Mouse (Mus musculus) heart, embryonic 13.5 days (tissue): ENCODE data around the gene Gm11213. TPM values are rescaled to one million over a fixed set of nuclear protein-coding genes. Genes with fewer than 3 reads are reported as not detected.

ENCODE experiments used
- ATAC-seq: fragments of 200-750 bp; cut with Nextera tagmentation; 2 replicates; pipeline ENCODE4 v1.8.0; 2017; ENCODE audit warnings: moderate TSS enrichment; ENCODE audit not compliant: insufficient number of reproducible peaks, low FRiP score, low TSS enrichment; ENCODE audit errors: extremely low read depth
- H3K27ac ChIP-seq: fragments of 300-500 bp; sonication (generic); replicated peaks from 2 replicates; pipeline ENCODE4 v1.5.1; 2015; ENCODE audit warnings: moderate library complexity, mild to moderate bottlenecking, inconsistent platforms
- H3K27me3 ChIP-seq: fragments of 300-500 bp; sonication (generic); replicated peaks from 2 replicates; pipeline ENCODE4 v1.6.1; 2015; ENCODE audit warnings: mild to moderate bottlenecking, inconsistent platforms
- H3K36me3 ChIP-seq: fragments of 300-500 bp; sonication (generic); 2 replicates; pipeline ENCODE4 v1.6.1; 2015; ENCODE audit warnings: mild to moderate bottlenecking, inconsistent platforms
- H3K4me1 ChIP-seq: fragments of 300-500 bp; sonication (generic); 2 replicates; pipeline ENCODE4 v1.6.1; 2015; ENCODE audit warnings: inconsistent platforms
- H3K4me2 ChIP-seq: fragments of 300-500 bp; sonication (generic); 2 replicates; pipeline ENCODE4 v1.6.1; 2015; ENCODE audit warnings: inconsistent platforms, mild to moderate bottlenecking, moderate library complexity
- H3K4me3 ChIP-seq: fragments of 300-500 bp; sonication (generic); 2 replicates; pipeline ENCODE4 v1.5.1; 2015; ENCODE audit warnings: moderate library complexity, mild to moderate bottlenecking, inconsistent platforms
- H3K9ac ChIP-seq: fragments of 300-500 bp; sonication (generic); 2 replicates; pipeline ENCODE4 v1.6.1; 2015; ENCODE audit warnings: inconsistent platforms, mild to moderate bottlenecking, moderate library complexity
- H3K9me3 ChIP-seq: fragments of 300-500 bp; sonication (generic); 2 replicates; pipeline ENCODE4 v1.6.1; 2016; ENCODE audit warnings: inconsistent platforms
- WGBS: fragments of 180-500 bp; shearing (Covaris S2); methylation state at CpG from one replicate; pipeline ENCODE4 v1.1.7; 2015; ENCODE audit warnings: mixed read lengths; 5-methylcytosine and 5-hydroxymethylcytosine counted together
- polyA plus RNA-seq: library from polyadenylated mRNA; unstranded; fragments of >200 nt; fragmentation: Nextera tagmentation; extraction: Ambion mirVana; gene quantifications from 2 replicates; pipeline ENCODE4 v1.2.1, GENCODE M21; 2015

Gm11213 gene
- not detected in 2 replicates for polyA plus RNA-seq

DNA sequence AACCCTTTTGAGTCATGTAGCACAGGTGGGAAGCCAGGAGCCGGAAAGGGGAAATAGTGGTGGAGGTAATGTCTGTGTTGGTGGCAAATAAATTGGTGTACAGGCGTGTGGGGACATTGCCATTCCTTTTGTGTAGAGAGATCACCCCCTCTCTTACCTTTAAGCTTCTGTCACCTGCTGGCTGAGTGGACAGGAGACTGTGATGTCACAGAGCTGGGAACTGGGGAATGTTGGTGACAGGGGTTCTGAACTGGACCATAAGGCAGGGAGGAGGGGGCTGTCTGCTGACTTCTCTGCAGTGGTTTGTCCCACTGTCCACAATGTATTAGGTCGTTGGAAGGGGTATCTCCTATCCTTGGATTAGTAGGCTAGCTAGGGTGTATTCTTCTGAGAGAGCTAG lies at the start of gene Gm11213:
Gene Gm11213, minus strand, starts transcription at position 317 of the 400 bp plus-strand sequence.
- H3K27me3 ChIP-seq, result no peaks in the 10 kb centered on the region
- no peaks in the 10 kb centered on the region for H3K36me3 ChIP-seq
- H3K9me3 ChIP-seq, result no peaks in the 10 kb centered on the region
- ATAC-seq, result no peak
- no peak within 1 kb of the TSS for H3K4me3 ChIP-seq
- WGBS, result 78% methylated on average over 3 of the region's 3 CpGs
- no peak within 1 kb of the TSS for H3K9ac ChIP-seq
- peak within 1 kb of the TSS; percentile 73 for H3K27ac ChIP-seq
- H3K4me2 ChIP-seq, result no peak within 1 kb of the TSS
- peaks cover 11% of the 10 kb centered on the region for H3K4me1 ChIP-seq

DNA sequence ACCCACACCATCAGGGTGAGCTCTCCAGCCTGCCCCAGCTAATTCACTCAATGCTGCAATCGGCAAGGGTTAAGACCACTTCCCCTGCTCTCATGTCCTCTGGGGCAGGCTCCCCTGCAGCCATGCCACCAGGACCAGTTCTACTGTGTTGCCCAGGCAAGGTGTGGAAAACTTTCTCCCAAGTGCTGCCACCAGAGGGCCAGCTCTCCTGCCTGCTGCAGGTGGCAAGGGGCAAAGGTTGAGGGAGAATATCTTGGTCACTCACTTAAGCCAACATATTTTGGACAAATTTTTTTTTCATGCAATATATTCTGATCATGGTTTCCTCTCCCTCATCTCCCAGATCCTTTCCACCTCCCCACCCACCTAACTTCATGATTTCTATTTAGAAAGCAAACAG lies 49.3 kb upstream of the Gm11213 start:
- Histone ChIP-seq H3K4me3 (no peak overlapping the region), H3K9me3 (no peaks in the 10 kb centered on the region), H3K27ac (no peak overlapping the region), H3K36me3 (no peaks in the 10 kb centered on the region), H3K9ac (no peak overlapping the region), H3K4me1 (no peaks in the 10 kb centered on the region), H3K27me3 (peaks cover 3% of the 10 kb centered on the region; the same call in 1 of the 2 replicates), H3K4me2 (no peak overlapping the region)
- 65% methylated on average over 1 of the region's 1 CpGs for WGBS
- no peak for ATAC-seq

- H3K4me1 ChIP-seq, result no peaks in the 10 kb centered on the region
- H3K4me2 ChIP-seq, result no peak overlapping the region
- no peak overlapping the region for H3K4me3 ChIP-seq
- no peak overlapping the region for H3K9ac ChIP-seq
- no peaks in the 10 kb centered on the region for H3K27me3 ChIP-seq
- H3K27ac ChIP-seq, result no peak overlapping the region
- H3K36me3 ChIP-seq, result no peaks in the 10 kb centered on the region
- H3K9me3 ChIP-seq, result no peaks in the 10 kb centered on the region
- ATAC-seq, result no peak
Measured at GRCm38 (mm10) chr4:63643956-63644726, 39.1 kb upstream of the Gm11213 start.

DNA sequence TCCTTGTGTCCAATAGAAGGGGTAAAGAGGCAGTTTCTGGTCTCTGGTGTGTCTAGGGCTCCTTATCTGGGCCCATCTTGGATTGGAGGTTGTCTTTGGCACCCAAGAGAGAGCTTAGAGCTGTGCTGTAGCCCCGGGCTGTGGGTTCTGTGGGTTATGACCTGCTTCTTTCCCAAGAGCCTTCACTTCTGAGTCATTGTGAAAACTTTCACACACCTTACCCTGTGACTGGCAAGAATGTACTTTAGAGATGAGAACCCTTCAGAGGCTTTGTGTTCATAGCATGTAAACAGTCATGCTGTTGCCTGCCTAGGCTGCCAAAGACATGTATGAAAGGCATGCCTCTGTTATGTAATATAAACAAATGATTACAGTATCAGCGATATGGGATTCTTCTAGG lies 34.8 kb upstream of the Gm11213 start:
- no peak overlapping the region for H3K9ac ChIP-seq
- no peak overlapping the region for H3K27ac ChIP-seq
- no peaks in the 10 kb centered on the region for H3K9me3 ChIP-seq
- no peak overlapping the region for H3K4me2 ChIP-seq
- no peaks in the 10 kb centered on the region for H3K4me1 ChIP-seq
- no peaks in the 10 kb centered on the region for H3K36me3 ChIP-seq
- no peak for ATAC-seq
- 64% methylated on average over 2 of the region's 2 CpGs for WGBS
- H3K27me3 ChIP-seq, result no peaks in the 10 kb centered on the region
- no peak overlapping the region for H3K4me3 ChIP-seq

- H3K9me3 ChIP-seq, result no peaks in the 10 kb centered on the region
- WGBS, result 52% methylated on average over 1 of the region's 1 CpGs
Measured at GRCm38 (mm10) chr4:63638603-63639002, 33.5 kb upstream of the Gm11213 start.

DNA sequence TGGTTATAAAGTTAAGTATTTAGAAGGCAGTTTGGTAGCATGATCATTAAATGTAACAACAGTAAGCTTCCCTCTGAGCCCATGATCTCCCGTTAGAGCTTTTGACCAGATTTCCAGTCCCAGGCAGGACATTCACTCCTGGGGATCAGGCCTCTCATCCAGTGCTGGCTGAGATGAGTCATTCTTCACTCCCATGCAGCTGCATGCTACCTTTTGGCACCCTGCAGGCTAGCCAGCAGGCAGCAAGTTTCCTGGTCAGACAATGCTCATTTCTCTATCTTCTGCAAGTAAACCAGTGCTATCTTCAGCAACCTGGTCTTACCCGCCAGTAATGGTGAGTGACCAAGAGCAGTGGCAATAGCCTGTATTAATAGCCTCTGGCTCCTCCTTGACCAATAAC lies 28.1 kb upstream of the Gm11213 start:
- no peak overlapping the region for H3K9ac ChIP-seq

More at GRCm38 (mm10) chr4:63638603-63639002, 33.5 kb upstream of the Gm11213 start:
- Histone ChIP-seq H3K36me3 (no peaks in the 10 kb centered on the region), H3K27me3 (no peaks in the 10 kb centered on the region), H3K4me2 (no peak overlapping the region), H3K4me3 (no peak overlapping the region), H3K9ac (no peak overlapping the region), H3K4me1 (no peaks in the 10 kb centered on the region), H3K27ac (no peak overlapping the region)
- no peak for ATAC-seq

DNA sequence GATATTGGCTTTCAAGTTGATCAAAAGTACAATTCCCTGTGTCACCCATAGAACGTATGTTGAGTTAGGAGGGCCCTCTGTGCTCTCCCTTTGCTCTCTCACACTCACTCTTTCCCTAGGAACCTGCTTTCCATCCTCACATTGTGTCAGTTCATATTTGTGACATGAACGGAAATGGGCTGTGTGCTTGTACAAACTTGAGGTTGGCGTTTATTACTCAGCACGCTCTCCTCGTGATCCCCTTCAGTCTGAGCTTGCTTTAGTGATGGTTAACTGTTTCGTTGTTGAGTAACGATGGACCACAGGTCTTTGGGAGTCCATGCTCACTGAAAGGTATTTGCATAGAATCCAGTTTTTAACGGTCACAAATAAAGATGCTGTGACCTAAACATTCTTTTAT lies 22.1 kb upstream of the Gm11213 start:
- no peak for ATAC-seq
- no peaks in the 10 kb centered on the region for H3K9me3 ChIP-seq
- H3K4me1 ChIP-seq, result no peaks in the 10 kb centered on the region
- H3K9ac ChIP-seq, result no peak overlapping the region
- H3K36me3 ChIP-seq, result no peaks in the 10 kb centered on the region
- no peaks in the 10 kb centered on the region for H3K27me3 ChIP-seq
- H3K4me3 ChIP-seq, result no peak overlapping the region
- no peak overlapping the region for H3K4me2 ChIP-seq
- WGBS, result 77% methylated on average over 8 of the region's 8 CpGs
- H3K27ac ChIP-seq, result no peak overlapping the region

More for the DNA sequence above, 28.1 kb upstream of the Gm11213 start:
- no peaks in the 10 kb centered on the region for H3K27me3 ChIP-seq
- 68% methylated on average over 2 of the region's 2 CpGs for WGBS
- no peaks in the 10 kb centered on the region for H3K36me3 ChIP-seq
- H3K9me3 ChIP-seq, result no peaks in the 10 kb centered on the region
- no peaks in the 10 kb centered on the region for H3K4me1 ChIP-seq
- H3K4me2 ChIP-seq, result no peak overlapping the region
- H3K4me3 ChIP-seq, result no peak overlapping the region
- no peak overlapping the region for H3K27ac ChIP-seq
- ATAC-seq, result no peak

DNA sequence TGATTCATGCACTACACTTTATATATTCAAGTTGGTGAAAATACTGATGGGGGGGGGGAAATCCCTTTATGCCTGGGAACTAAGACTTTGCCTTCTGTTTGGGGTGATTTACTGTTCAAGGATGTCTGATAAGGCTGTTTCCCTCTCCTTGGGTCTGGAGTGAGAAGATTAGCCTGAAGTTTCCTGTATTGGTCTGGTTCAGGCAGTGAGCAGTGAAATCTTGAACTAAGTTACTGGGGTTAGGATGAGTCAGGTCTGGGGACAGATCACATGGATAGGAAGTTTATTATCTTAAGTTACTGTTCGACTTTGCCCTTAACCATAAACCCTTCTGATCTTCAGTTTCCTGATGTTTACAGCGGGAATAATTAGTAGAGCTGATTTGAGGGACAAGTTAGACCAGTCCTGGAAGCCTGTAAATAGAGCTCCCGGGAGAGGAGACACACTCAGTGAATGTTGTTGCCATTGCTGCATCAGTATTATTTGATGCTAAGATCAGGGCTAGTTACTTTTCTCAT lies 20.6 kb upstream of the Gm11213 start:
- 38% methylated on average over 3 of the region's 3 CpGs for WGBS
- ATAC-seq, result no peak
- H3K9me3 ChIP-seq, result no peaks in the 10 kb centered on the region

GRCm38 (mm10) chr4:63622378-63622835 lies 17.3 kb upstream of the Gm11213 start, which contains the start of gene Tex48:
Gene Tex48 (minus strand): TSS chr4:63622428.
- no peaks in the 10 kb centered on the region for H3K36me3 ChIP-seq
- ATAC-seq, result no peak
- WGBS, result 51% methylated on average over 5 of the region's 5 CpGs
- no peaks in the 10 kb centered on the region for H3K4me1 ChIP-seq
- no peaks in the 10 kb centered on the region for H3K27me3 ChIP-seq
- no peak within 1 kb of the TSS for H3K9ac ChIP-seq
- no peaks in the 10 kb centered on the region for H3K9me3 ChIP-seq
- H3K27ac ChIP-seq, result no peak within 1 kb of the TSS
- H3K4me3 ChIP-seq, result no peak within 1 kb of the TSS
- H3K4me2 ChIP-seq, result no peak within 1 kb of the TSS

More for the DNA sequence above, 20.6 kb upstream of the Gm11213 start:
- no peak overlapping the region for H3K4me2 ChIP-seq
- no peak overlapping the region for H3K9ac ChIP-seq
- no peaks in the 10 kb centered on the region for H3K36me3 ChIP-seq
- H3K27me3 ChIP-seq, result no peaks in the 10 kb centered on the region
- no peak overlapping the region for H3K27ac ChIP-seq
- H3K4me3 ChIP-seq, result no peak overlapping the region
- no peaks in the 10 kb centered on the region for H3K4me1 ChIP-seq

GRCm38 (mm10) chr4:63621861-63622260 lies 16.8 kb upstream of the Gm11213 start:
- Histone ChIP-seq H3K4me3 (no peak overlapping the region), H3K9me3 (no peaks in the 10 kb centered on the region), H3K27ac (no peak overlapping the region), H3K27me3 (no peaks in the 10 kb centered on the region), H3K36me3 (no peaks in the 10 kb centered on the region), H3K4me2 (no peak overlapping the region), H3K9ac (no peak overlapping the region), H3K4me1 (no peaks in the 10 kb centered on the region)
- 65% methylated on average over 2 of the region's 2 CpGs for WGBS
- no peak for ATAC-seq

- Histone ChIP-seq H3K4me2 (no peak overlapping the region), H3K27ac (no peak overlapping the region), H3K9me3 (no peaks in the 10 kb centered on the region), H3K27me3 (no peaks in the 10 kb centered on the region), H3K4me3 (no peak overlapping the region), H3K36me3 (no peaks in the 10 kb centered on the region), H3K4me1 (peaks cover 11% of the 10 kb centered on the region), H3K9ac (no peak overlapping the region)
- ATAC-seq, result no peak
- WGBS, result 70% methylated on average over 7 of the region's 7 CpGs
Measured at GRCm38 (mm10) chr4:63608391-63608790, 3.3 kb upstream of the Gm11213 start.

GRCm38 (mm10) chr4:63605968-63606367 lies 907 bp upstream of the Gm11213 start:
- WGBS, result 63% methylated on average over 1 of the region's 1 CpGs
- H3K9ac ChIP-seq, result no peak overlapping the region
- H3K9me3 ChIP-seq, result no peaks in the 10 kb centered on the region
- no peaks in the 10 kb centered on the region for H3K27me3 ChIP-seq
- peaks cover 11% of the 10 kb centered on the region for H3K4me1 ChIP-seq
- no peak overlapping the region for H3K4me3 ChIP-seq
- peak overlapping the region; percentile 73 for H3K27ac ChIP-seq
- no peak overlapping the region for H3K4me2 ChIP-seq
- ATAC-seq, result no peak
- H3K36me3 ChIP-seq, result no peaks in the 10 kb centered on the region
